Mouse (Mus musculus) MEL (cell line): ENCODE data around the gene Ube4a. TPM values are rescaled to one million over a fixed set of nuclear protein-coding genes. Genes with fewer than 3 reads are reported as not detected.

ENCODE experiments used
- DNase-seq: peaks from one replicate; pipeline ENCODE4 v3.0.0; 2011; ENCODE audit warnings: low read depth, low spot score
- H3K27ac ChIP-seq: 2 replicates; pipeline ENCODE4 v1.5.1; 2012; ENCODE audit warnings: low read depth, mild to moderate bottlenecking, control low read depth, low read length, moderate library complexity; ENCODE audit not compliant: control insufficient read depth
- H3K27me3 ChIP-seq, 2 experiments: fragments of 150-350 bp in 1 of 2; sonication (generic) in 1 of 2; 2 replicates each; pipeline ENCODE4 v1.6.1; 2012; ENCODE audit warnings: low read length in 2 of 2, mild to moderate bottlenecking in 2 of 2, improper control_type of control experiment in 1 of 2, moderate library complexity in 1 of 2; ENCODE audit not compliant: insufficient read depth in 2 of 2, control insufficient read depth in 1 of 2
- H3K36me3 ChIP-seq, 2 experiments: 2 replicates each; pipeline ENCODE4 v1.6.1; 2012 to 2014; ENCODE audit warnings: low read length in 2 of 2, improper control_type of control experiment in 1 of 2, inconsistent platforms in 1 of 2, mild to moderate bottlenecking in 1 of 2; ENCODE audit not compliant: insufficient read depth in 2 of 2, control insufficient read depth in 1 of 2
- H3K4me1 ChIP-seq, 2 experiments: fragments of 150-350 bp in 1 of 2; sonication (generic) in 1 of 2; 2 replicates each; pipeline ENCODE4 v1.6.1; 2012; ENCODE audit warnings: low read length in 2 of 2, improper control_type of control experiment in 1 of 2, mild to moderate bottlenecking in 1 of 2; ENCODE audit not compliant: insufficient read depth in 2 of 2, control insufficient read depth in 1 of 2
- H3K4me3 ChIP-seq, 2 experiments: fragments of 150-350 bp in 1 of 2; sonication (generic) in 1 of 2; 2 replicates each; pipeline ENCODE4 v1.5.1; 2012; ENCODE audit warnings: low read depth in 2 of 2, low read length in 2 of 2, mild to moderate bottlenecking in 2 of 2, moderate library complexity in 2 of 2, control low read depth in 1 of 2, improper control_type of control experiment in 1 of 2; ENCODE audit not compliant: control insufficient read depth in 1 of 2, insufficient read depth in 1 of 2
- H3K79me2 ChIP-seq: 2 replicates; pipeline ENCODE4 v1.6.1; 2012; ENCODE audit warnings: mild to moderate bottlenecking, low read length, moderate library complexity; ENCODE audit not compliant: control insufficient read depth, poor library complexity, insufficient read depth
- H3K9ac ChIP-seq: 2 replicates; pipeline ENCODE4 v1.6.1; 2012; ENCODE audit warnings: low read depth, mild to moderate bottlenecking, control low read depth, low read length, moderate library complexity; ENCODE audit not compliant: control insufficient read depth, poor library complexity, severe bottlenecking
- H3K9me3 ChIP-seq: fragments of 150-350 bp; sonication (generic); replicated peaks from 2 replicates; pipeline ENCODE4 v1.6.1; 2012; ENCODE audit warnings: mild to moderate bottlenecking, low read length, improper control_type of control experiment, moderate library complexity; ENCODE audit not compliant: insufficient read depth
- BHLHE40 ChIP-seq: IDR thresholded peaks from 2 replicates; pipeline ENCODE4 v1.6.1; 2012; ENCODE audit warnings: low read depth, mild to moderate bottlenecking, inconsistent platforms, low read length, improper control_type of control experiment, borderline replicate concordance
- CHD1 ChIP-seq: IDR thresholded peaks from 2 replicates; pipeline ENCODE4 v1.6.1; 2012; ENCODE audit warnings: low read depth, mild to moderate bottlenecking, inconsistent platforms, low read length, improper control_type of control experiment
- E2F4 ChIP-seq: IDR thresholded peaks from 2 replicates; pipeline ENCODE4 v1.6.1; 2011; ENCODE audit warnings: low read depth, low read length, improper control_type of control experiment, borderline replicate concordance
- EP300 ChIP-seq, 2 experiments: IDR thresholded peaks; 2 replicates each; pipeline ENCODE4 v1.6.1; 2011; ENCODE audit warnings: improper control_type of control experiment in 2 of 2, low read length in 2 of 2, low read depth in 1 of 2, mild to moderate bottlenecking in 1 of 2
- ETS1 ChIP-seq: IDR thresholded peaks from 2 replicates; pipeline ENCODE4 v1.6.1; 2012; ENCODE audit warnings: low read depth, mild to moderate bottlenecking, inconsistent platforms, low read length, improper control_type of control experiment, moderate library complexity
- GABPA ChIP-seq: IDR thresholded peaks from 2 replicates; pipeline ENCODE4 v1.6.1; 2012; ENCODE audit warnings: low read depth, mild to moderate bottlenecking, inconsistent platforms, low read length, improper control_type of control experiment, moderate library complexity
- GATA1 ChIP-seq: IDR thresholded peaks from 2 replicates; pipeline ENCODE4 v1.6.1; 2011; ENCODE audit warnings: low read depth, low read length, improper control_type of control experiment
- HCFC1 ChIP-seq: IDR thresholded peaks from 2 replicates; pipeline ENCODE4 v1.6.1; 2012; ENCODE audit warnings: low read depth, mild to moderate bottlenecking, inconsistent platforms, low read length, improper control_type of control experiment, moderate library complexity
- KAT2A ChIP-seq: conservative IDR thresholded peaks from 2 replicates; pipeline ENCODE4 v1.6.1; 2012; ENCODE audit warnings: low read depth, low read length, improper control_type of control experiment, inconsistent platforms
- MAZ ChIP-seq: IDR thresholded peaks from 2 replicates; pipeline ENCODE4 v1.6.1; 2012; ENCODE audit warnings: low read depth, mild to moderate bottlenecking, inconsistent platforms, low read length, improper control_type of control experiment
- MEF2A ChIP-seq: IDR thresholded peaks from 2 replicates; pipeline ENCODE4 v1.6.1; 2014; ENCODE audit warnings: low read depth, mild to moderate bottlenecking, inconsistent platforms, low read length, improper control_type of control experiment; ENCODE audit not compliant: poor library complexity, insufficient replicate concordance, severe bottlenecking; ENCODE audit errors: extremely low read depth
- NELFE ChIP-seq: IDR thresholded peaks from 2 replicates; pipeline ENCODE4 v1.6.1; 2011; ENCODE audit warnings: low read depth, low read length, improper control_type of control experiment
- POLR2AphosphoS2 ChIP-seq: IDR thresholded peaks from 2 replicates; pipeline ENCODE4 v1.6.1; 2011; ENCODE audit warnings: low read length, improper control_type of control experiment
- RCOR1 ChIP-seq: IDR thresholded peaks from 2 replicates; pipeline ENCODE4 v1.6.1; 2012; ENCODE audit warnings: low read depth, mild to moderate bottlenecking, inconsistent platforms, low read length, improper control_type of control experiment
- SMC3 ChIP-seq: IDR thresholded peaks from 2 replicates; pipeline ENCODE4 v1.6.1; 2011; ENCODE audit warnings: low read depth, low read length, improper control_type of control experiment
- TAL1 ChIP-seq: IDR thresholded peaks from 2 replicates; pipeline ENCODE4 v1.6.1; 2012; ENCODE audit warnings: mild to moderate bottlenecking, inconsistent platforms, low read length, moderate library complexity, mixed read lengths
- TCF12 ChIP-seq: IDR thresholded peaks from 2 replicates; pipeline ENCODE4 v1.6.1; 2014; ENCODE audit warnings: low read depth, mild to moderate bottlenecking, inconsistent platforms, low read length, improper control_type of control experiment, moderate library complexity
- UBTF ChIP-seq: IDR thresholded peaks from 2 replicates; pipeline ENCODE4 v1.6.1; 2012; ENCODE audit warnings: low read depth, mild to moderate bottlenecking, inconsistent platforms, low read length, improper control_type of control experiment, moderate library complexity, borderline replicate concordance; ENCODE audit not compliant: insufficient read depth
- USF1 ChIP-seq: IDR thresholded peaks from 2 replicates; pipeline ENCODE4 v1.6.1; 2014; ENCODE audit warnings: low read depth, mild to moderate bottlenecking, inconsistent platforms, low read length, improper control_type of control experiment, moderate library complexity
- USF2 ChIP-seq, 2 experiments: IDR thresholded peaks; 2 replicates each; pipeline ENCODE4 v1.6.1; 2011 to 2012; ENCODE audit warnings: improper control_type of control experiment in 2 of 2, low read length in 2 of 2, borderline replicate concordance in 1 of 2, inconsistent platforms in 1 of 2, low read depth in 1 of 2, mild to moderate bottlenecking in 1 of 2; ENCODE audit not compliant: insufficient read depth in 1 of 2
- ZKSCAN1 ChIP-seq: IDR thresholded peaks from 2 replicates; pipeline ENCODE4 v1.6.1; 2012; ENCODE audit warnings: low read depth, mild to moderate bottlenecking, inconsistent platforms, low read length, improper control_type of control experiment, moderate library complexity
- polyA plus RNA-seq, 2 experiments: library from polyadenylated mRNA; stranded (reverse) in 1 of 2; unstranded in 1 of 2; fragments of >175 nt in 1 of 2; fragments of >200 nt in 1 of 2; gene quantifications; 2 replicates each; pipeline versions ENCODE4 v1.2.1 to v1.2.4; 2012; ENCODE audit warnings: low replicate concordance in 2 of 2, low read depth in 1 of 2; ENCODE audit not compliant: insufficient read length in 2 of 2, insufficient read depth in 1 of 2, missing spikeins in 1 of 2
- total RNA-seq: library from RNA; depleted of rRNA; stranded (reverse); fragments of 300-350 nt; gene quantifications from 2 replicates; pipeline ENCODE4 v1.2.3, GENCODE M21; 2012

The Ube4a gene
- total and polyA plus RNA-seq, 3 experiments: 24.2 to 37.9 (median 32.8) TPM

- Histone ChIP-seq H3K9me3 (no peaks in the 10 kb centered on the region), H3K4me3 (no peak overlapping the region), H3K36me3 (peaks cover 11 to 23% of the 10 kb centered on the region in 2 experiments), H3K27ac (no peak overlapping the region), H3K9ac (no peak overlapping the region), H3K27me3 (no peaks in the 10 kb centered on the region), H3K79me2 (peaks cover 39% of the 10 kb centered on the region), H3K4me1 (peaks cover 2 to 4% of the 10 kb centered on the region in 2 experiments; a peak in 3 of 4 replicates)
- no peak for DNase-seq
- TF ChIP-seq E2F4: no peak
- no peak for TF ChIP-seq HCFC1
- no peak for TF ChIP-seq RCOR1
- no peak for TF ChIP-seq GABPA
- no peak for TF ChIP-seq CHD1
- TF ChIP-seq ETS1: no peak
- no peak for TF ChIP-seq NELFE
- no peak for TF ChIP-seq UBTF
- TF ChIP-seq SMC3: no peak
- no peak for TF ChIP-seq KAT2A
- TF ChIP-seq TAL1: no peak
- no peak for TF ChIP-seq POLR2AphosphoS2
- TF ChIP-seq USF1: no peak
- no peak for TF ChIP-seq USF2 (IDR thresholded peaks at IDR 0.05; ENCODE audit: borderline replicate concordance in 1 of 2, insufficient read depth in 1 of 2, low read depth in 1 of 2, low read length in 2 of 2)
- no peak for TF ChIP-seq TCF12
- TF ChIP-seq GATA1: no peak
- TF ChIP-seq MEF2A: no peak
- TF ChIP-seq ZKSCAN1: no peak
These were observed 50.7 kb downstream of the Ube4a start for GRCm38 (mm10) chr9:44914706-44915105.

GRCm38 (mm10) chr9:44911365-44911764 is 54.0 kb downstream of the Ube4a start:
- no peak overlapping the region for H3K27ac ChIP-seq
- H3K9me3 ChIP-seq: no peaks in the 10 kb centered on the region
- H3K27me3 ChIP-seq: no peaks in the 10 kb centered on the region
- no peak overlapping the region for H3K9ac ChIP-seq
- TF ChIP-seq E2F4 (no peak), HCFC1 (no peak), MAZ (no peak), BHLHE40 (no peak), USF2 (IDR thresholded peaks at IDR 0.05; ENCODE audit: borderline replicate concordance in 1 of 2, insufficient read depth in 1 of 2, low read depth in 1 of 2, low read length in 2 of 2) (no peak), EP300 (IDR thresholded peaks at IDR 0.05; ENCODE audit: low read depth in 1 of 2, low read length in 2 of 2) (no peak)
- H3K79me2 ChIP-seq: peaks cover 13% of the 10 kb centered on the region
- H3K4me3 ChIP-seq: no peak overlapping the region
- DNase-seq: no peak
- H3K4me1 ChIP-seq: peaks cover 0 to 4% of the 10 kb centered on the region in 2 experiments; a peak in 1 of 4 replicates
- H3K36me3 ChIP-seq: peaks cover 1 to 23% of the 10 kb centered on the region in 2 experiments
